Mouse (Mus musculus) liver, embryonic 14.5 days (tissue): ENCODE results near the gene Kctd20.

Experiments used
- CTCF ChIP-seq: IDR thresholded peaks from 2 replicates; pipeline ENCODE4 v1.5.1; 2016; ENCODE audit warnings: antibody characterized with exemption, low read depth, control low read depth
- EP300 ChIP-seq: IDR thresholded peaks from 2 replicates; pipeline ENCODE4 v1.6.1; 2016; ENCODE audit warnings: antibody characterized with exemption, low read depth

DNA sequence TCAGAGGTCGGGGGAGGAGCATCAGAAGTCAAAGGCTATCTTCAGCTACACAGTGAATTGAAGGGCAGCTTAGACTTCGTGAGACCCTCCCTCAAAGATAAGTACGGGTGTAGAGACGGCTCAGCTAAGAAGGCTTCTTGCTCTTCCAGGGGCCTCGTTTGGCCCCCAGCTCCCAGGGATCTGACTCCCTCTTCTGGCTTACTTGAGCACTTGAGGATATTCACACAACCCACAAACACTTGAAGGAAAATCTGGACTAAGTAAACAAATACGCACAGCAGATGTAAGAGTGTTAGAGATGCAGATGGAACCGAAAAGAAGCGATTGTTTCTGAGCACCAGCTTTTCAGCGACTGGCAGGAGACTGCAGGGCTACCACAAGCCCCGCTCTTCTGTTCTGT, 8.8 kb downstream of the Kctd20 start:
- no peak for TF ChIP-seq EP300
- TF ChIP-seq CTCF, result no peak
